Mouse (Mus musculus) E14TG2a.4 (cell line): ENCODE measurements at regions not wholly inside any gene's neighbourhood (a gene's known extent, or its start where the extent isn't known, plus 50 kb on each side); places are given as distances from the start of the nearest gene placed in this dataset.

Experiments used
- H3K27me3 ChIP-seq: 2 replicates; pipeline ENCODE4 v1.6.1; 2014; ENCODE audit warnings: low read length, control low read depth; ENCODE audit not compliant: insufficient read depth
- H3K36me3 ChIP-seq: 2 replicates; pipeline ENCODE4 v1.6.1; 2014; ENCODE audit warnings: low read length, control low read depth; ENCODE audit not compliant: insufficient read depth
- H3K4me1 ChIP-seq: replicated peaks from 2 replicates; pipeline ENCODE4 v1.6.1; 2014; ENCODE audit warnings: low read depth, low read length, control low read depth
- H3K4me3 ChIP-seq: replicated peaks from 2 replicates; pipeline ENCODE4 v1.5.1; 2014; ENCODE audit warnings: mild to moderate bottlenecking, low read length
- H3K9me3 ChIP-seq: 2 replicates; pipeline ENCODE4 v1.6.1; 2014; ENCODE audit warnings: low read length, control low read depth
- CTCF ChIP-seq: conservative IDR thresholded peaks from 2 replicates; pipeline ENCODE4 v1.5.1; 2014; ENCODE audit warnings: low read length
- NANOG ChIP-seq: IDR thresholded peaks from 2 replicates; pipeline ENCODE4 v1.6.1; 2014; ENCODE audit warnings: borderline replicate concordance, low read length, mixed read lengths
- POU5F1 ChIP-seq: IDR thresholded peaks from 2 replicates; pipeline ENCODE4 v1.6.1; 2014; ENCODE audit warnings: low read length, borderline replicate concordance

DNA sequence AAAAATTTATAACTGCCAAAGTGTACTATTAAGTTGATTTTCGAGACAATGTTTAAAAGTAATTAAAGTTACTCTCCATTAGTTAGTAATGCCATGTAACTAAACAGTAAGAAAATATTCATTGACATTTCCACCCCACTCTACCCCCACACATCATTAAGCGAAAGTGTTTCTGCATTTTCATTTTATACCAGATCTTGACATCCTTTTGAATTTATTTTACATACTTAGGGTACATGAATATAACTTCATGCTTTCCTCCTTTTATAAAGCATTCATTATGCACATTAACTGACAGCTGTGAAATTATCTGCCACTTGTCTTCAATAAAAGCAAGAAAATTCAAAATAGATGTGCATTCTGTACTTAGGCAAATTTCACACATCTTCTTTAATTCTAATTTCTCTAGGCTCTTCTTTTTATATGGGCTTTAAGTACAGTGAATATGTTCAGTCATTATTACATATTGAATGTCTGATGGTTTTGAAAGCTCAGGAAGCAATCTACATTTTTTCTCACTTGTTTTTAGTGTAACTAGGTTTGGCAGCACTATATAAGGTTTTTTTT is 526.5 kb downstream of the Epha5 start:
- no peak overlapping the region for H3K4me3 ChIP-seq
- no peaks in the 10 kb centered on the region for H3K36me3 ChIP-seq
- no peak for TF ChIP-seq POU5F1
- no peak for TF ChIP-seq CTCF
- TF ChIP-seq NANOG, result no peak
- no peaks in the 10 kb centered on the region for H3K4me1 ChIP-seq
- H3K9me3 ChIP-seq, result no peaks in the 10 kb centered on the region
- no peaks in the 10 kb centered on the region for H3K27me3 ChIP-seq

DNA sequence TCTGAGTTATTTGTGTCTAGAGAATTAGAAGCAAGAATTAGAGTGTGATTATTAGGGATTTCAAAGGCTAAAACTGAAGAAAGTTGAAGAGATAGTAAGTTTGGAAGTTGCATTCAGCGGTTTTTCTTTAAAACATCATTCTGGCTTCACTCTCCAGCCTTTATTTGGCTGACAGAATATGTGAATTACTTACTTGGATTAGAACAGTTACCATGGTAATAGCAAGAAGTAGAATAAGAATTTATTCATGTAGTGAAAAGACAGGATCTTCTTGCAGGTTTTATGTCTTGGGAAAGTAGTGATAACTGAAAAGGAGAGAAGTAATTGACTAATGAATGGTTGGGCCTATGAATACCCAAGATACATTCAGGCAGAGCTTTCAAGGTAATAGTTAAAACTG is 517.1 kb upstream of the Tecrl start:
- TF ChIP-seq CTCF (no peak), NANOG (no peak), POU5F1 (no peak)
- Histone ChIP-seq H3K36me3 (no peaks in the 10 kb centered on the region), H3K4me1 (no peaks in the 10 kb centered on the region), H3K9me3 (no peaks in the 10 kb centered on the region), H3K4me3 (no peak overlapping the region), H3K27me3 (no peaks in the 10 kb centered on the region)

DNA sequence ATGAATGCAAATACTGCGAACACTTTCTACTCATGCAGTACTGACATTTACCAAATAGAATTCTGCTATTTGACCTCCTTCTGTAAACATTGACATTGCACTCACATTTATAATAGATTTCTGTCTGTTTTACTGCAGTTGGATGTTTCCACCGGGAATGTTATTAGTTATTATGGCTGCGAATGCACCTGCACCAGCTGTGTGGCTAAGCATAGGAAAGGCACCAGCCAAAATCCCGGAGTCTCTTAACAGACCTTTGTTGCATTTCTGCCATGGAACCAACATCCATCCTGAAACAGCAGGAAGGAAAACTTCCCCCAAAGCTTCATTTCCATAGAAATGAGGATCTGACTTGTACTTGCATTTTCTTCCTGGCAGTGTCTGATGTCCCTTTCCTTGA is 513.4 kb upstream of the Tecrl start:
- H3K4me3 ChIP-seq, result no peak overlapping the region
- H3K36me3 ChIP-seq, result no peaks in the 10 kb centered on the region
- no peaks in the 10 kb centered on the region for H3K9me3 ChIP-seq
- no peaks in the 10 kb centered on the region for H3K27me3 ChIP-seq
- H3K4me1 ChIP-seq, result no peaks in the 10 kb centered on the region
- TF ChIP-seq POU5F1 (no peak), CTCF (no peak), NANOG (no peak)

DNA sequence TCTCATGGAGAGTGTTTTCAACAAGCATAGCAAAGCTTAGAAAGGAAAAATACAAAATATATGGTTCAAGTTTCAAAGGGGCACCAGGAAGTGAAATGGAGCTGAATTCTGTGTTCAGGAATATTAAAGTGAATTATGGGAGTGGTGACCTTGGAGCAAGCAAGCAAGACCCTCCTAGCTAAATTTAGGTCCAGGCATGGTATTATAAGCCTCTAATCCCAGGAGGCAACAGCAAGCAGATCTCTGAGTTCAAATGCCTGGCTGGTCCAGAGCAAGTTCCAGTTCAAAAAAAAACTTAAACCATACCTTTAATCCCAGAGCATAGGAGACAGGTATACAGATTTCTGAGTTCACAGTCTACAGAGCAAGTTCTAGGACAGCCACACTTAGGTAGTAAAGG is 506.7 kb upstream of the Tecrl start:
- no peak overlapping the region for H3K4me3 ChIP-seq
- H3K36me3 ChIP-seq, result no peaks in the 10 kb centered on the region
- H3K9me3 ChIP-seq, result no peaks in the 10 kb centered on the region
- TF ChIP-seq CTCF (no peak), POU5F1 (no peak), NANOG (no peak)
- no peaks in the 10 kb centered on the region for H3K4me1 ChIP-seq
- H3K27me3 ChIP-seq, result no peaks in the 10 kb centered on the region

GRCm38 (mm10) chr5:83852022-83852421 is 497.0 kb upstream of the Tecrl start:
- Histone ChIP-seq H3K4me3 (no peak overlapping the region), H3K36me3 (no peaks in the 10 kb centered on the region), H3K9me3 (no peaks in the 10 kb centered on the region), H3K27me3 (no peaks in the 10 kb centered on the region), H3K4me1 (no peaks in the 10 kb centered on the region)
- TF ChIP-seq CTCF, result no peak
- TF ChIP-seq POU5F1, result no peak
- TF ChIP-seq NANOG, result no peak

GRCm38 (mm10) chr5:83826561-83826960 is 471.6 kb upstream of the Tecrl start:
- no peak overlapping the region for H3K4me3 ChIP-seq
- TF ChIP-seq CTCF, result no peak
- TF ChIP-seq NANOG, result no peak
- TF ChIP-seq POU5F1, result no peak
- H3K27me3 ChIP-seq, result no peaks in the 10 kb centered on the region
- no peaks in the 10 kb centered on the region for H3K4me1 ChIP-seq
- no peaks in the 10 kb centered on the region for H3K36me3 ChIP-seq
- H3K9me3 ChIP-seq, result no peaks in the 10 kb centered on the region

DNA sequence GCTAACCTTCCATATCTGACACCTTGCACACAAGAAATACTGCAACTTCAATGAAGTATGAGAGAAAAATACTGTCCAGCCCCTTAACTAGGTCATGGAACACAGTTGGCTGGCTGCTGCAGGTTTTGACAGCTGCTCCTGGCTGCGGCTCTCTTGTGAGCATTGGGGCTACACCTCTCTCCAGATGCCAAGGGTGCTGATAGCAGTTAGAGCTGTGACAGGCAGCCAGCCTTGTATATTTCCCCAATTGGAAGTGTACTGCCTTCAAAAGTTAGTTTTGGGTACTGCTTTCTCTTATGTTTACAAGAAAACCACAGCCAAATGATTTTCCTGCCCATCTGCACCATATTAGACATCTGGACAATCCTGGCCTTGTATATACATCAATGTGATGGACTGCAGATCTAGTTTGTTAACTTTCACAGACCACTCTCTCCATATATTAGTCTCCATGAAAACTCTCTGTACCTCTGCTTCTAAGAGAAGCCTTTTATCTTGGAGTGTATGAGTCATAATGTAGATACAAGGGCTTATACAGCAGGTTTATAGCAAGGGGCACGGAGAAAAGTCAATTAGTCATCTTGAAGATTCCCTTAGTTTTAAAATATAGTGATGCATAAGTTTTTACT is 470.0 kb upstream of the Tecrl start:
- H3K4me3 ChIP-seq, result no peak overlapping the region
- no peaks in the 10 kb centered on the region for H3K36me3 ChIP-seq
- no peaks in the 10 kb centered on the region for H3K9me3 ChIP-seq
- no peak for TF ChIP-seq POU5F1
- TF ChIP-seq NANOG, result no peak
- no peak for TF ChIP-seq CTCF
- no peaks in the 10 kb centered on the region for H3K4me1 ChIP-seq
- H3K27me3 ChIP-seq, result no peaks in the 10 kb centered on the region

DNA sequence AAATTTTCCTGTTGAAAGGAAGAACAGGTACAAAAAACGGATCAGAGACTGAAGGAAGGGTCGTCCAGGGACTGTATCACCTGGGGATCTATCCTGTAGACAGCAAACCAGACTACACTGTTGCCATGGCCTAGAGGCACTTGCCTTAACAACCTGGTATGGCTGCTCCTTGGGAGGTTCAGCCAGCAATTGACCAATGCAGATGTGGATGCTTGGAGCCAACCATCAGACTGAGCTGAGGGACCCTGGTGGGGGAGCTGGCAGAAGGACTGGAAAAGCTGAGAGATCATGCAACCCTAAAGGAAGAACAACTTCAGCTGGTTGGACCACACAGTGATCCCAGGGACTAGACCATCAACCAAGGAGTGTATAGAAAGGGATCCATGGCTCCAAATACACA is 456.3 kb upstream of the Tecrl start:
- TF ChIP-seq CTCF, result no peak
- TF ChIP-seq POU5F1, result no peak
- no peak for TF ChIP-seq NANOG
- Histone ChIP-seq H3K27me3 (no peaks in the 10 kb centered on the region), H3K4me1 (no peaks in the 10 kb centered on the region), H3K4me3 (no peak overlapping the region), H3K36me3 (no peaks in the 10 kb centered on the region), H3K9me3 (no peaks in the 10 kb centered on the region)

DNA sequence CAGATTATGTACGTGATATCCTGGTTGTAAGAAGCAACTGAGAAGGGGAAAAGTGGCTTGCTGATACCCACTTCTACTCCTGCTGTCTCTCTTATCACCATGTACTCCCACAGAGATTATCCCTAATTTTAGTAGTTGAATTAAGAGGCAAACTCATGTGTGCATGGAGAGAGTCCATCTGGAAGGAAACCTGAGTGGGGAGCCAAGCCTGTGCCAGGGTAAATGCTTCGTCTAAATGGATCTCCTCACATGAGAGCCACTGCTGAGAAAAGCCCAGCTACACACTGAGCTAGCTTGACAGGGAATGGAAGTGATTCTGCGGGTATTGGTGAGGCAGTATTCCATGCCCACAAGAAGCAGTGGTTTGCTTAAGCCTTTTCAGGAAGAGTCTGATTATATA is 445.0 kb upstream of the Tecrl start:
- H3K9me3 ChIP-seq, result no peaks in the 10 kb centered on the region
- TF ChIP-seq POU5F1, result no peak
- no peak for TF ChIP-seq NANOG
- TF ChIP-seq CTCF, result no peak
- no peak overlapping the region for H3K4me3 ChIP-seq
- H3K27me3 ChIP-seq, result no peaks in the 10 kb centered on the region
- H3K36me3 ChIP-seq, result no peaks in the 10 kb centered on the region
- H3K4me1 ChIP-seq, result no peaks in the 10 kb centered on the region
